Mouse (Mus musculus) adrenal gland, postnatal 10 days (tissue): ENCODE results near the gene Ppp2r5e. TPM values are rescaled to one million over a fixed set of nuclear protein-coding genes. Genes with fewer than 3 reads are reported as not detected.
"Not testable (repeated sequence)": the region's sequence is repeated elsewhere in the genome, so short reads cannot be mapped to it uniquely, and the experiment has no call there.

Experiments used
- DNase-seq: peaks from one replicate; pipeline ENCODE4 v3.0.0; 2021; ENCODE audit warnings: mixed read lengths
- total RNA-seq, 2 experiments: library from RNA; stranded (reverse); gene quantifications; 2 replicates each; pipeline ENCODE4 v1.2.3; 2021

Ppp2r5e gene
- total RNA-seq, 2 experiments from 2014 or later, result 38.1 to 41.3 TPM

DNA sequence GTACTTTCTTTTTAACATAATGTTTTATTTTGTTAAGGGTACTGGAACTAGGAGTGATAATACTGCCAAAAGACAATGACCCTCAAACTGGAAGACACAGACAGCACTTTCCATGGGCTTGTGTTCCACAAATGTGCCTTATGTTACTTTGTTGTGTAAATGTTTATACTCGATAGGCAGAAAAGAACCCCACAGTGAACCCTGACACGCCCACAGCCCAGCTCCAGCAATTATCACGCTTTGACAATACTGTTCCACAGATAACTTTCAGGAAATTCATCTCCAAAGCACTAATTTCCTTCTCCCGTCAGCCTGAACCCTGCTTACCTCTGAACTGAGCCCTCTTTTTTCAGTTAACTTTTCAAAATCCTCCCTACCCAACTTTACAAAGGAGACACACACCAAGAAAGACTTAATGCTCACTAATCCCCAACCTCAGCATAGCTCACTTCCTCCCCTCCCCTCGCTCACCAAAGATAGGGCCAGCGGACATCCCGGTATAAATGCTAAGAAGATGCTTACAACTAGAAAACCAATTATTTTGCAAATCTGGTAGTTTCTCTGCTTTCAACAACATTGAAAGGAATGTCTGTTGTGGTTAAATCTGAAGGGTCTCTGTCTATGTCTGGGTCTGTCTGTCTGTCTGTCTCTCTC lies 58.9 kb downstream of the Ppp2r5e start:
- no peak for DNase-seq

DNA sequence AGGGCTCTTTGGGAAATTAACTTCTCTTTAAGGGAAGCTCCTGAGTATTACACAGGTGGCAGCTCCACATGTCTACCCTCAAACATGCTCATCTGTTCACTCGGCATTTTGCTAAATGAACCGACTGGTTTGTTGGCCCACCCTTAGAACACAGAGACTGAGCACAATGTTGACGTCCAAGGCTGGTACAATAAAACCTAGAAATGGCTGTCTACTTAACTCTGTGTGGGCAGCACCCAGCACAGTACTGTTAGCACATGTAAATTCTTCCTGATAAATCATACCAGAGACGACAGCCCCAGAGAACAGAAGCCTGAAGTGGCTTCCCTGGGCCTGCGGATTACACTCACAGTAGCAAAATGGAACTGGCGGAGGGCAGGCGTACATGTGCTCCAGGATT lies 59.5 kb downstream of the Ppp2r5e start:
- DNase-seq, result no peak

DNA sequence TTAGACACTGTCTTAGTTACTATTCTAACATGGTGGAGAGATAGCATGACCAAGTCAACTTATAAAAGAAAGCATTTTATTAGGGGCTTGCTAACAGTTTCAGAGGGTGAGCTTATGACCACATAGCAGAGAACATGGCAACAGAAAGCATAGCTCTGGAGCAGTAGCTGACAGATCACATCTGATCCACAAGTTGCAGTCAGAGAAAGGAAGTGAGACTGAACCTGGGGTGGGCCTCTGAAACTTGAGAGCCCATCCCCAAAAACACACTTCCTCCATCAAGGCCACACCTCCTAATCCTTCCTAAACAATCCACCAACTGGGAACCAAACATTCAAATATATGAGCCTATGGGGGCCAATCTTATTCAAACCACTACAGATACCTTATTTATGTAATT lies 62.9 kb downstream of the Ppp2r5e start:
- no peak for DNase-seq

DNA sequence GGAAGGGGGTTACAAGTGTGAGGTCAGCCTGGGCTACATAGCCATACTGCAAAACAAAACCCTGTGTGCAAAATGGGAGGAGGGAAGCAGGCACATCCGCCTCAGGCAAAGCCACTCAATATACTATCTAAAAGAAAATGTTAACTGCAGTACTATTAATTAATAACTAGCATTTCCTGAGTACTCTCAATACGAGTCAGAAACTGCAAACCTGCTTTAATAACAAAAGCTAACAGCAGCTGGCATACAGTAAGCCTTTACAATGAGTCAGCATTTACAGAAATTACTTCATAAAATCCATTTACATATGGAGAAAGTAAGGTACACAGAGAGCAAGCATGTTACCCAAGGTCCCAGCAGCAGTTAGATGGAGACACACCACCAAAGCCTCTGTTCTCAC lies 64.2 kb downstream of the Ppp2r5e start:
- no peak for DNase-seq

DNA sequence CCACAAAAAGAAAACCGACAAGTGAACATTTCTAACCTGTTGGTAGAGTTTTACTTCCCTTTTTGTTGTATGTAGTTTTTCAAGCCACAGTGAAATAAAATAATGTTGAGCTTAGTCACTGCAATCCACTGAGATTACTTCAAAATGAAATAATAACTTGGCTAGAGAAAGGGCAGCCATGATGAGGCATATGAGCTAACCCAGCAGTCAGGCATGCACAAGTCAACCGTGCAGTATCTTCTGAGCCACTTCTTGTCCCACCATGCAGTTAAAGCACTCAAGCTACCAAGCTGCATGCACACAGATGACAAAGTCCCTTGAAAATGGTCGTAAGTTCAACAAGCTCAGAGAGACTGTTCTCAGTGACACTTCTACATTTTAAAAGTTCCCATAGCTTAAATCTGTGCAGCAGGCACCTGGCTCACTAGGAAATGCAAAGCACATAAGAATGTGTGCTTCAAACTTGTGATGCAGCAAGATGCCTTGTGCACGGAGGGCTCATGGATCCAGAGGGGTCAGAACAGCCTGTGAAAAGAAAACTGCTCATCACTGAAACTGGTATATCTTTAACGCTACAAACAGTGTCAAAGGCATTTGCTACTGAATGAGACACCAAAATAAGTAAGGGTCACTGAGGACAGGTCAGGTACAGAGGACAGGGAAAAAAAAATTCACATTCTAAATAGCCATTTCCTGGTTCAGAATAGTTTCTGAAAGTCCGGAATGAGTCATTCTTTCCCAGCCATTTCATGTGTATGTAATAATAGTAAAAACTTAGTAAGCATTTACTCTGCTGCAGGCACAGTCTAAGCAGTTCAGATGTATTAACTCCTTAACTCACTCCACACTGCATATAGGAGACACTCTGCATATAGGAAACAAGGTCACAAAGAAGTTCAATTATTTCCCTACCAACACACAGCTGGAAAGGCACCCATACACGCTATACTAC lies 66.9 kb downstream of the Ppp2r5e start:
- no peak for DNase-seq

DNA sequence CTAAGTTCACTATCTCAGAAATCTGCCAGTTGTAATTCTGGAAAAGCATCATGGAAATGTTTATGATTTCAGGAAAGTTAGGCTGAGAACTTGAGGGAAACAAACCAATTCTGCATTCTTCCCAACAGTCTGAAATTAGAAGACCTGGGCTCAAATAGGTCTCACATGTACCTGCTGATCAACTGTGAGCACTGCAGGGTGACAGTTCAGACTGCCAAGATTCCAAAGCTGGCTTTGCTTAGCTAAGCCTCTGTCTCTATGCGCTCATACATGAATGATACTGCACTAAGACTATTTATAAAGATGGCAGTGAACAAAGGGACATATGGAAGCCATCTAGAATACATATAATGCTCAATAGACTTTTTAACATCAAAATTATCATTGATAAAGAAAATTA lies 67.7 kb downstream of the Ppp2r5e start:
- DNase-seq, result no peak

DNA sequence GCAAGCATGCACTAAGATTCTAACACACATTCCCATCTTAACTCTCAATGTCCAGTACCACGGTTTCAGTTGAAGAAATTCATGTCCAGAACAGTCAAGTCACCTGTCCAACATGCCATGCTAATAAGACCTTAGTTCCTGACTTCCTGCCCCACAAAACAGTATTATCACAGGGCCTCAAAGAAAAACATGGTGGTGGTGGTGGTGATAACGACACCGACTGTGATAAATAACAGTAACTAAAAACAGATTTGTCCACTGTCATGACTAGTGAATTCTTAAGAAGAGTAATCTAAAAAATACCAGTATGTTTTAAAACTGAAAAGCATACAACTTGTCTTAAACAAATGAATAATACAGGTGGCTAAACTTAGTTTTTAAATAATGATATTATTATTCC lies 71.8 kb downstream of the Ppp2r5e start:
- DNase-seq, result no peak

DNA sequence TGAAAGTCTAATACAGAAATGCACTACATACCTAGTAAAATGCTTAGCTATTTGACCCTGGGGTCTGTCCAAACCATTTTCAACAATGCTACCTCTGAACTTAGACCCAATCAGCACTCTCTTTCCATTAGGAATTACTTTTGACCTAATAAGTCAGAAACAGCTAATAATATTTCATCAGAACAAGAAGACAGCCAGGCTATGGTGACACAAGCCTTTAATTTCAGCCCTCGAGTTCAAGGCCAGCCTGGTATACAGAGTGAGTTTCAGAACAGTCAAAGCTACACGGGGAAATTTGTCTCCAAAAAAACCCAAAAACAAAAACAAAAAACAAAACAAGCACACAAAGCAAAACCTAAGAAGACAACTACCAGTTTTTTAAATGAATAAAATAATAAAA lies 73.1 kb downstream of the Ppp2r5e start:
- no peak for DNase-seq

DNA sequence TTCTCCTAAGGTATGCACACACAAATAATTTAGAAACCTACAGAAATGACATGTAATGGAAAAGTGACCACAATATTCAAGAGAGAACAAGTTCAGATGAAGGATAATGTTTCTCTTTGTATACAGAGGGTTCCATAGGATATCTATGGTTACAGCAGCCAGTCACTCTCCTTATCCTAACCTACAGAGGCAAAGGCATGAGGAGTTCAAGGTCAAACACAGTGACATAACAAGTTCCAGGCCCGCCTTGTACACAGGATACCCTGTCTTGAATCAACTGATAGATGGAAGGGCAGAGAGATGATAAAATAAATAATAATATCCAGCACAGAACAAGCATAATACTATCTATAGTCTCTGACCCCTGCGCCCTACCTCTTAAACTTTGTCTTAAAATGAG lies 73.7 kb downstream of the Ppp2r5e start:
- DNase-seq, result no peak

DNA sequence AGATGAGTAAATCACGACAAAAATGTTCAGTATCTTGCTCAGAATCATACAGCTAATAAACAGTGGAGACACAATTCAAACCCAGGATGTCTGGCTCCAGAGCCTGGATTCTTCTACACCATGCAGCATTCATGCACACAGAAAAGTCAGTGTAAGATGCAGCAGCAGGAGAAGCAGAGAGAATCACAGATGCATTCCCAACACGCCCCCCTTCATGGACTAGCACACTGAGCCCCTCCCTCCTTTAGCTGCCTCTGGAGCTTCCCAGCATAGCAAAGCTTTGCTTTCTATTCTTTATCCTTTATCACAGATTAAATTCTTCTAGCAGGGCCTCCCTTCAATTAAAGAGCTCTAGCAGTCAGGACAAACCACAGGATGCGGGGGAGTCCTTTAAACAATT lies 75.7 kb downstream of the Ppp2r5e start:
- DNase-seq, result no peak

DNA sequence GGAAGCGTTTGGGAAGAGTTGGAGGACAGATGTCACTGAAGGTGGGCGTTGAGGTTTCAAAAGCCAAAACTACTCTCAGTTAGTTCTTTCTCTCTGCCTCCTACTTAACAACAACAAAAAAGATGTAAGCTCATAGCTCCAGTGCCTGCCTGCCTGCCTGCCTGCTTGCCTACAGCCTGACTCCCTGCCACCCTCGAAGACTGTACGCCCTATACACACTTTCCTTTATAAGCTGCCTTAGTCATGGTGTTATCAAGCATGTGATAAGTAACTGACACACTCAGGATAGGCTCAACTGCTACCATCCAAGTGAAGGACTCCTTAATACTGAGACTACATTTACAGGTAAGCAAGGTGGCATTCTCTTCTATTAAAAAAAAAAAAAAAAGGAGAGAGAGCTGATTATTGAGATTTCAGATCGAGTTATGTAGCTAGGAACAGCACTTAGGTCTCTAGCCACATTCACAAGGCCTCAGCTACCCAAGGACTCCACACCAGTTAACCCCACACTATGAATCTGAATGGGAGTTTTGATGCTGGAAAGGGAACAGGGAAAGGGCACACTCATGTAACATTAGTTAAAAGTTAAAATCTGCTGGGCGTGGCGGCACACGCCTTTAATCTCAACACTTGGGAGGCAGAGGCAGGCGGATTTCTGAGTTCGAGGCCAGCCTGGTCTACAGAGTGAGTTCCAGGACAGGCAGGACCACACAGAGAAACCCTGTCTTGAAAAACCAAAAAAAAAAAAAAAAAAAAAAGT lies 76.7 kb downstream of the Ppp2r5e start:
- DNase-seq, result no peak

DNA sequence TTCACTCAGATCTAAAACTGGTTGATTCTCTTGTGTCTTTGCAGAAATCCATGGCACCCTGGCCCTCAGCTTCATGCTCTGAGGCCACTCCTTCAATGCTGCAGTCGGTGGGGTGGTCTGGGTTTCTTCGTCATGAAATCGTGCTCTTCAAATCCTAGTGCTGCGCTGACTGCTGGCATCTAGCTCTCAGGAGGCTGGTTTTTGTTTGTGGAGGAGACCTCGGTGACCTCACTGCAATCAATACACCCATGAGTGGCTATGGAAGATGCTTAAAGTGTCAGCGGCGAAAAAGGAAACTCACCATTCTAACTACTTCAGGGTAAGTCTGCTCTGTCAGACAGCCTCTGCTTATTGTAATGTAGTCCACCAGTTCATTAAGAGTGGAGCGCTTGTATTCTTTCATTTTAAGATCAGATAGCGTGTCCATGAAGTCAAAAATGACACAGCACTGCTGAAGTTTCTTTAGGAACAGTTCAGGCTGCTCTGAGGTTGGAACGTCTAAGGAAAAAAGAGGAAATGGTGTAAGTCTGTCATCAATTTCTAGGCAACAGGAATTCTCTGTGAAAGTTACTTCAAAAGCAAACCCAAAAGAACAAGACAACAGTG lies 80.6 kb downstream of the Ppp2r5e start:
- no peak for DNase-seq

DNA sequence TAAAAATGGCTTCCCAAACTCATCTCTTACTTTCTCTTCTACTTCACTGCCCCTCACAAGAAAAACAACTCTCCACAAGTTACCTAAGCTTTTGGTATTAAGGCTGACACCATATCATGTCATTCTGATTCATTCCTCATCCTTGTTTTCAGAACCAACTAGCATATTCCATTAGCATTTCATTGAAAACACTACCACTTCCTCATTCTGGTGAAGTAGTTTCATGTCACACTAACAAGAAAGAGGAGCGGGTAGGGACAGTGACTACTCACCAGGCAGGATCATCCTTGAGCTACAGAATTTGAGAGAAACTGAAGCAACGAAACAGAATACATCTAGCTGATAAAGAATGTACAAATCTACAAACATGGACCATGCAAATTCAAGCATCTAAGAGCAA lies 84.5 kb downstream of the Ppp2r5e start:
- DNase-seq, result no peak

DNA sequence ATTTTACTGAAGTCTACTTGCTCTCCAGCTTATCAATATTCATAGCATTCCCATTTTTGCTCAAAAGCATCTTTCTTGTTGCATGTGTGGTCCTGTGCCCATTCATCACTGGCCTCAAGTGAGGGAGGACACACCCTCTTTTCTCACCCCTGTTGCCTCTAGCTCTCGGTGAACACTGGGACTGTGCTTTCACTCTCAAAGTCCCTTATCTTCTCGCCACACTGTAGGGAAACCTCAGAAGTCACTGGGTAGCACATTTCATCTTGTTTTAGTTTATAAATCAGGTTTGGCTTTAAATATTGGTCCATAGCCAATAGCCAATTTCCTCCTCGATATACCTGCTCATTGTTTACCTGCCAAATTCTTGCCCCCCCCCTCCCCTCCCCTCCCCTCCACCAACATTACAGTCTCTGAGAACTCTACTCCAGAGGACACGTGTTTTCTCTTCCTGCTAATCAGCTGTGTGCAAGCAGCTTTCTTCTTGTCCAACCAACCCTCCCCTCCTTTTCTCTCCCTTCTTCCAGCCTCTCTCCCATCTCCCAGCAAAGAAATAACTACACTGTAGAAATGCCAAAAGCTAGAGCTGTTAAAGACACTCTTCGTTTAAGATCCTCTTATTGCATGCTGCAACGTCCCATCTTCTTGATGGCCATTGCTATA lies 90.9 kb downstream of the Ppp2r5e start:
- no peak for DNase-seq

DNA sequence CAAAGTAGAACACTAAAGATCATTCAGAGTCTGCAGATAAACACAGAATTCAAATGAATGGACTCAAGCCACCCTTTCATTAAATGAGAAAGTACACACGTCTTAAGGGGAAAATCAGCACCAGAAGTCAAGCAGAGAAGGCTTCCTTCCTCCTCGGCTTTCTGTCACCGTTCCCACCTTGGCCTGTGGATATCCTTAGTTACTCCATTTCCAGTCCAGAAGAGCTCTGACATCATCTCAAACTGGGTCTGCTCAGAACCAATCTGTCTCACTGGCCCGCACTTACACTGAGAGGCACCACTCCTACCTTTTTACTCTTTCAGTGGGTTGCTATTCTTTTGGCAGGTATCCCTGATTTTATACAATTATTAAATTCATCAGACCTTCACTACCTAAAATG lies 93.4 kb downstream of the Ppp2r5e start:
- DNase-seq, result no peak

DNA sequence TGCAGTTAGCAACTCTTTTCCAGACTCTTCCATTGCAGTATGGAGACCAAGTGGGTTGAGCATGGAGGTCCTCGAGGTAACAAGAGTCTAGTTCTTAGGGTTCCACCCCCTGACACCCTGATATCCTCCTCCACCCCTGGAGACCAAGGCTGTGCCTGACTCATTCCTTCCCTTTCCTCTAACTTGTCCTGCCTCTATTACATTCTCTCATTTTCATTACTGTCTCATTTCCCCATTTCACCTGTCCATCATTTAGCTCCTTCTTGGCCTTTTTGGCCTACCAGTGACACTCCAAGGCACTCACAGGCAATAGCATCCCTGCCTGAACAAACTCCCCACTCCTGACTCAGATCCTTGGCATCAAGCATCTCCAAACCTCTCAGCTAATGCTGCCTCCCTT lies 98.3 kb downstream of the Ppp2r5e start:
- DNase-seq, result no peak

DNA sequence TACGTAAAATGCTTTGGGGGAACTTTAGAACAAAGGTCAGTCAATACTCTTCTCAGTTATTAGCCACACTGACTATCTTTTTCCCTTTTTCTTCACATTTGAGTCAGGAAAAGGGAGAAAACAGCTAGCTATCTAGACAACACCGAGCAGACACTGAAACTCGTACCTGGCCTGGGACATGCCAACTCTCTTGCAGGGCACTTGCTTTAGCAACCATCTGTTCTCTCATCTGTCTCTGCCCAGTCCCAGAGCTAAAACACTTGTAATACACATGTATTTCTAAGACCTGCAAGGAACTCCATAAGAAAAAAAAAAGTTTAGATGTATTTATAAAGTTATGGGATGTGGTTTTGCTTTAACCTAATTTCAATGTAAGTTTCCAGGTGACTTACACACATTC lies 100.4 kb downstream of the Ppp2r5e start:
- no peak for DNase-seq

DNA sequence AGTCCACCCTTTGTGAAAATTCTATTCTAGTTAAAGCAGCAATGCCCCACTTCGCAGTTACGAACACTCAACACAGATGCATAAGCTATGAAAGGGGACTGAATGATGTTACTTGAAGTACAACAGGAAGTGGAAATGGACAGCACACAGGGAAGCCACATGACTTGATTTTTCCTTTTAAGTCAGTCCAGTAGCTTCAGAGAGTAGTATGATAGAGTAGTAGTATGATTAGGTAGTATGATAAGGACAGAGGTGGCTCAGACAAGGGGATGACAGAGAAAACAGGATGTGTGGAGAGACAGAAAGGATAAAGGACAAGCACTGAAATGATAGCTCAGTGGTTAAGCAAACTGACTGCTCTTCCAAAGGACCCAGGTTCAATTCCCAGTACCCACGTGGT lies 101.4 kb downstream of the Ppp2r5e start:
- DNase-seq, result no peak

DNA sequence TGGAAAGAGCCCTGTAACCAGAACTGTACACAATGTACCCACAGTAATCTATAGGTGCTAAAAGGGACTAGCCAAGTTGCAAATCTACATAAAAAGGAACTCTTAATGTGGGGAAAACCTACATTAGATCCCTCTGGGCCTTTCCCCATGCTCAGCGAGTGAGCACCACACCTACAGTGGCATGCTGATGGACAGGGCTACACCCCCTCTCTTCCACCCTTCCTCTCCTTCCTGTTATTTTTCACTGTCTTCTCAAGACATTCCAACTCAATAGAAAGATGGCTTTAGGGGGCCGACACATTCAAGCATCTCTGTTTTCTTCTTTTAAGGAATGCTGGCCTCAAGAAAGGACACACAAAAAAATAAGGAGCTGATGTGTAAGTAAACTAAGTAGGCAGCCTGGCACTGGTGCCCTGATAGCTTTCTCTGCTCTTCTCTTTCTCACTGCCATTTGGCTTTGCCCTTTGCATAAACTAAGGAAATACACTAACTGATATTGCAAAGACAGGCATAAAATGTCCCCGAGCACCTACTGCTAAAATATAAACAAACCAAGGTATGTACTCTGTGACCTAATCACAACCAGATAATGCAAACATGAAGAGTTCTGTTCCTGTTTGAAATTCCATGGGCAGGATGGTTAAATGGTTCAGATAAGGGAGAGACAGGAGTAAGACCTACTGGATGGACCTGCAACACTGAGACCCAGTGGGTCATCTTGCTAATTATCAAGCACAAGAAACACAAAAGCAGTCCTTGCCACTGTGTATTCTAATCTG lies 103.3 kb downstream of the Ppp2r5e start:
- no peak for DNase-seq

DNA sequence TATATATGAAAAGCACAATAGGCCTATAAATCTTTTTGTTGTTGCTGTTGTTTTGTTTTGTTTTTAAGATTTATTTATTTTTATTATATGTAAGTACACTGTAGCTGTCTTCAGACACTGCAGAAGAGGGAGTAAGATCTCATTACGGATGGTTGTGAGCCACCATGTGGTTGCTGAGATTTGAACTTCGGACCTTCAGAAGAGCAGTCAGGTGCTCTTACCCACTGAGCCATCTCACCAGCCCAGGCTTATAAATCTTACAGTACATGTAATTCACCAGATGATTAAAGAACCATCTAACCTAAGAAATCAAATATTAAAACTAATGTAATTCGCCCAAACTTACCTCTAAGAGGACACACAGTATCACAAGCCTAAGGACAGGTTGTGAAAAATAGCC lies 103.9 kb downstream of the Ppp2r5e start:
- not testable (repeated sequence) for DNase-seq

DNA sequence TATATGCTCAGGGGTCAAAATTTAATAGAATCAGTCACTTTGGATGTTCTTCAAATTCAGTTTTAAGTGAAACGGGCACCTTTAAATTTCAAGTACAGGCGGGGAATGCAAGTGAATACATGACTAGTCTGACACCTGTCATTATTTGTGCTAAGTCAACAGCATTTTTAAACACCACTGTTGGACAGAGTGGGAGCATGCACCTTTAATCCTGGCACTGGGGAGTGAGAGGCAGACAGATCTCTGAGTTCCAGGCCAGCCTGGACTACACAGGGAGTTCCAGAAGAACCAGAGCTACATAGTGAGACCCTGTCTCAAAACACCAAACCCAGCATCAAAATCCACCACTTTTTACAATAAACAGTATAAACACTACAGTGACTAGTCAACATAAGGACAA lies 108.5 kb downstream of the Ppp2r5e start:
- DNase-seq, result no peak
